Mouse (Mus musculus): ENCODE results near the gene Cfc1. TPM values are rescaled to one million over a fixed set of nuclear protein-coding genes. Genes with fewer than 3 reads are reported as not detected.
"Not testable (repeated sequence)": the region's sequence is repeated elsewhere in the genome, so short reads cannot be mapped to it uniquely, and the experiment has no call there.

Gene Cfc1
- not detected in 2 replicates for polyA plus RNA-seq (2015; fragmentation: Nextera tagmentation; extraction: Ambion mirVana)

DNA sequence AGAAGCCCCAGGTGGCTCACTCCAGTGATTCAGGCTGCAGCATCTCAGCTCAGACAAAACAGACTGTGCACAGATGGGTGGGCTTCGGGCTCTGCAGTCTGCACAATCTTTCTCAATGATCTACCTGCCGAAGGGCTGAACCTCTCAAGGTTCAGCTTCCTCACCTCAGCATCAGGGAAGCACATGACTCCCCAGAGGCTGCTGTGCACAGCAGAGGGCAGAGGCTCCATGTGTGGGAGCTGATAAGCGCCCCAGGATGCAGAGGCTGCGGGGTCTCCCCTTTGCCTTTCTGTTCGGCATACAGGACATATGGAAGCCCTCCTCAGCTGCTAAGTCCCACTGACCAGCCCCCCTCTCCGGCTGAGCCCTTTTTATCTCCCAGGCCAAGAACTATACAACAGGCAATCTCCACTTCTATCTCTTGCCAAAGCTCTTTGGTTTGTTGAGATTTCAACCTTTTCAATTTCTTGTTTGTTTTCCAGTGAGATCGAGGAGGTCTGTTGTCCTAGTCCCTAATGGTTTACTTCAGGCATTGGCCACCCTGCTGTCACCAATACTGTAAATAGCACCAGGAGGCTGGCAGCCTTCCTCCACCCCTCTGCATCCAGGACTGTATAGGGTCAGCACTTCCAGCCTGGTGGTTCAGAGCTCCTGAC is at the start of gene Cfc1:
Cfc1 (plus strand) TSS at position 606 of the 656 bp plus-strand sequence.
- H3K27me3 ChIP-seq, result peaks cover 38% of the 10 kb centered on the region
- not testable (repeated sequence) for H3K4me1 ChIP-seq (replicated peaks); H3K27ac ChIP-seq; H3K9ac ChIP-seq; ATAC-seq (ENCODE audit: low read depth); H3K36me3 ChIP-seq; H3K9me3 ChIP-seq (replicated peaks); DNase-seq; H3K4me3 ChIP-seq (replicated peaks); H3K4me2 ChIP-seq
- 11% methylated on average over 7 of the region's 7 CpGs for WGBS (ENCODE audit: insufficient replicate concordance)

DNA sequence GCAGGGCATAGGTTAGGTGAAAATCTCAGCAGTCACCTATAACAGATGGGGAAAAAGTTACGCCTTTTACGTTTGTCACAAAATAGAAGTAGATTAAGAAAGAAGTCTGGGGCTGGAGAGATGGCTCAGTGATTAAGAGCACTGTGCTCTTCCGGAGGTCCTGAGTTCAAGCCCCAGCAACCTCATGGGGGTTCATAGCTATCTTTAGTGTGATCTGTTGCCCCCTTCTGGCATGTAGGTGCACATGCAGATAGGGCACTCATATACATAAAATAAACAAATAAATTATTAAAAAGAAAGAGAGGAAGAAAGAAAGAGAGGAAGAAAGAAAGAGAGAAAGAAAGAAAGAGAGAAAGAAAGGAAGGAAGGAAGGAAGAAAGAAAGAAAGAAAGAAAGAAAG is 48.1 kb upstream of the Cfc1 start:
- no peaks in the 10 kb centered on the region for H3K27me3 ChIP-seq
- H3K9ac ChIP-seq, result no peak overlapping the region
- no peak overlapping the region for H3K27ac ChIP-seq
- no peak overlapping the region for H3K4me3 ChIP-seq (replicated peaks)
- H3K9me3 ChIP-seq (replicated peaks), result no peaks in the 10 kb centered on the region
- 72% methylated on average over 3 of the region's 3 CpGs for WGBS (ENCODE audit: insufficient replicate concordance)
- no peaks in the 10 kb centered on the region for H3K36me3 ChIP-seq
- no peak for DNase-seq
- H3K4me1 ChIP-seq (replicated peaks), result peaks cover 18% of the 10 kb centered on the region
- no peak for ATAC-seq (ENCODE audit: low read depth)
- H3K4me2 ChIP-seq, result no peak overlapping the region

DNA sequence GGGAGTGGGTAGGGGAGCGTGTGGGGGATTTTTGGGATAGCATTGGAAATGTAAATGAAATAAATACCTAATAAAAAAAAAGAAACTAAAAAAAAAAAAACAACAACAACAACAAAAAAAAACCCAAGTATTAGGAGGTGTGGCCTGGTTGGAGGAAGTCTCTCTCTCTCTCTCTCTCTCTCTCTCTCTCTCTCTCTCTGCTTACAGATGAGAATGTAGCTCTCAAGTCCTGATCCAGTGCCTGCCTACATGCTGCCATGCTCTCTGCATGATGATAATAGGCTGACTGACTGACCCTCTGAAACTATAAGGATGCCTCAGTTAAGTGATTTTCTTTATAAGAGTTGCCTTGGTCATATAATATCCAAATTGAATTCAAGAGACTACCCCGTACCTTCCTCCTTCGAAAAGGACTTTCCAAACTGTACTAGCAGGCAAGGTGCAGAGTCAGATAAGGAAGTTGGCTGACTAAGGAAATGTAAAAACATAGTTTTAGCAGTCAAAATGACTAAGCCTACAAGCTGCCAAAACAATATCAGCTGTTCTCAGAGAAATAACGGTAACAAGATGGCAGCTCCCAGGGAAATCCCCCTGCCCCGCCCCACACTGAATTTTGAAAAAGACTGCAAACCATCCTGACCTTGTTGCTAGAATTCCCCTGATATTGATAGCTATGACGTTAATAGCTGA is 45.5 kb upstream of the Cfc1 start:
- 30% methylated on average over 6 of the region's 6 CpGs for WGBS (ENCODE audit: insufficient replicate concordance)
- Histone ChIP-seq H3K4me2 (no peak overlapping the region), H3K4me1 (replicated peaks) (peaks cover 18% of the 10 kb centered on the region), H3K4me3 (replicated peaks) (no peak overlapping the region), H3K36me3 (no peaks in the 10 kb centered on the region), H3K27ac (no peak overlapping the region), H3K9ac (no peak overlapping the region), H3K27me3 (no peaks in the 10 kb centered on the region), H3K9me3 (replicated peaks) (no peaks in the 10 kb centered on the region)
- ATAC-seq (ENCODE audit: low read depth) (peak; percentile 39; the same call in 1 of the 2 replicates), DNase-seq (peak; percentile 44)

DNA sequence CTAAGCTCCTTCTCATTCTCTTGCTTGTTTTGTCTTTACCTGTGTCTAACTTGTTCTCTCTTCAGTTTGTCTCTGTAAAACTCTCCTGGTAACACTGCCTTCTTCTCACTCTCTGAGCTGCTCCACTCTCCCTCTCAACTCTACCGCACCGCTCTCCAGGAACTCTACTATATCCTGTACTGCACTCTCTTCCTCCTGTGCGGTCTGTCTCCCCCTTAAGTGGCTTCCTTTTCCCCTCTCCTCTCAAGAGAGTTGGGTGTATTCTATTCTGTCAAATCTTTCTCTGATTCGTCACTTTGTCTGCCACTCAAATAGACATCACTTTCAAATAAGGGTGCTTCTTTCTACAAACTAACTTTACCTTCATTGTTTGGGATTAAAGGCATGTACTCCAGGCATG is 44.0 kb upstream of the Cfc1 start:
- Histone ChIP-seq H3K9me3 (replicated peaks) (no peaks in the 10 kb centered on the region), H3K9ac (no peak overlapping the region), H3K4me3 (replicated peaks) (no peak overlapping the region), H3K27ac (no peak overlapping the region), H3K27me3 (no peaks in the 10 kb centered on the region), H3K36me3 (no peaks in the 10 kb centered on the region), H3K4me1 (replicated peaks) (peaks cover 6% of the 10 kb centered on the region; the same call in 1 of the 2 replicates), H3K4me2 (no peak overlapping the region)
- 50% methylated on average over 4 of the region's 4 CpGs for WGBS (ENCODE audit: insufficient replicate concordance)
- ATAC-seq (ENCODE audit: low read depth), result no peak
- no peak for DNase-seq

- DNase-seq, result no peak
- Histone ChIP-seq H3K9me3 (replicated peaks) (no peaks in the 10 kb centered on the region), H3K27ac (no peak overlapping the region), H3K4me1 (replicated peaks) (no peaks in the 10 kb centered on the region), H3K27me3 (no peaks in the 10 kb centered on the region), H3K4me2 (no peak overlapping the region), H3K36me3 (no peaks in the 10 kb centered on the region), H3K9ac (no peak overlapping the region), H3K4me3 (replicated peaks) (no peak overlapping the region)
- WGBS (ENCODE audit: insufficient replicate concordance), result 59% methylated on average over 3 of the region's 3 CpGs
- no peak for ATAC-seq (ENCODE audit: low read depth)
Measured at GRCm38 (mm10) chr1:34502991-34503390, 32.5 kb upstream of the Cfc1 start.

DNA sequence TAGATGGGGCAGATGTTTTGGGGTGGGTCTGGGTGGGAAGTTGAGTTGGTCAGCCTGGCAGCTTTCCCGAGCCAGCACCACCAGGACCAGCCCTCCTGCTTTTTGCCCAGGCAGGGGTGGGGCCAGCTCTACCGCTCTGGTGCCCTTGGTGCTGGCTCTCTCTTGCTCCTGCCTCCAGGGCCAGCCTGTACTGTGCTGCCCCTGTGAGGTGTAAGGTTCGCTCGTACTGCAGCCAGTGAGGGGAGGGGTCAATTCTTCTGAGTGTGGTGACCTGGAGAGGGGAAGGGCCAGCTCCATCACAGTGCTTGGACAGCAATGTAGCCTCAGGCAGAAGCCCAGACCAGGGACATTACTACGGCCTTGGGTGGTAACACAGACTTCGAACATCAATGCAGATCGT is 30.1 kb upstream of the Cfc1 start:
- 57% methylated on average over 7 of the region's 7 CpGs for WGBS (ENCODE audit: insufficient replicate concordance)
- H3K27me3 ChIP-seq, result no peaks in the 10 kb centered on the region
- H3K9me3 ChIP-seq (replicated peaks), result no peaks in the 10 kb centered on the region
- no peak overlapping the region for H3K9ac ChIP-seq
- no peak overlapping the region for H3K4me2 ChIP-seq
- ATAC-seq (ENCODE audit: low read depth), result no peak
- no peaks in the 10 kb centered on the region for H3K36me3 ChIP-seq
- H3K4me3 ChIP-seq (replicated peaks), result no peak overlapping the region
- no peaks in the 10 kb centered on the region for H3K4me1 ChIP-seq (replicated peaks)
- no peak for DNase-seq
- H3K27ac ChIP-seq, result no peak overlapping the region

GRCm38 (mm10) chr1:34505970-34506551 is 29.4 kb upstream of the Cfc1 start:
- DNase-seq (no peak), ATAC-seq (ENCODE audit: low read depth) (no peak)
- no peak overlapping the region for H3K27ac ChIP-seq
- no peaks in the 10 kb centered on the region for H3K9me3 ChIP-seq (replicated peaks)
- H3K4me1 ChIP-seq (replicated peaks), result 0 out of 2 replicates have a peak, but pooled peaks cover 2% of the 10 kb centered on the region
- no peak overlapping the region for H3K4me3 ChIP-seq (replicated peaks)
- H3K36me3 ChIP-seq, result no peaks in the 10 kb centered on the region
- H3K4me2 ChIP-seq, result no peak overlapping the region
- WGBS (ENCODE audit: insufficient replicate concordance), result 42% methylated on average over 4 of the region's 4 CpGs
- H3K27me3 ChIP-seq, result no peaks in the 10 kb centered on the region
- H3K9ac ChIP-seq, result no peak overlapping the region

GRCm38 (mm10) chr1:34507986-34508385 is 27.5 kb upstream of the Cfc1 start:
- Histone ChIP-seq H3K9ac (no peak overlapping the region), H3K4me1 (replicated peaks) (0 out of 2 replicates have a peak, but pooled peaks cover 2% of the 10 kb centered on the region), H3K27me3 (no peaks in the 10 kb centered on the region), H3K4me3 (replicated peaks) (no peak overlapping the region), H3K27ac (no peak overlapping the region), H3K36me3 (no peaks in the 10 kb centered on the region), H3K9me3 (replicated peaks) (no peaks in the 10 kb centered on the region), H3K4me2 (no peak overlapping the region)
- 70% methylated on average over 3 of the region's 3 CpGs for WGBS (ENCODE audit: insufficient replicate concordance)
- no peak for ATAC-seq (ENCODE audit: low read depth)
- DNase-seq, result no peak

GRCm38 (mm10) chr1:34510575-34510981 is 24.9 kb upstream of the Cfc1 start:
- ATAC-seq (ENCODE audit: low read depth) (no peak), DNase-seq (no peak)
- H3K36me3 ChIP-seq, result no peaks in the 10 kb centered on the region
- WGBS (ENCODE audit: insufficient replicate concordance), result 6% methylated on average over 7 of the region's 7 CpGs
- H3K9ac ChIP-seq, result no peak overlapping the region
- H3K4me3 ChIP-seq (replicated peaks), result 0 out of 2 replicates have a peak overlapping the region, but pooled peaks have one; percentile 16
- no peaks in the 10 kb centered on the region for H3K27me3 ChIP-seq
- H3K4me1 ChIP-seq (replicated peaks), result 0 out of 2 replicates have a peak, but pooled peaks cover 2% of the 10 kb centered on the region
- no peaks in the 10 kb centered on the region for H3K9me3 ChIP-seq (replicated peaks)
- peak overlapping the region; percentile 47 for H3K4me2 ChIP-seq
- H3K27ac ChIP-seq, result no peak overlapping the region

- ATAC-seq (ENCODE audit: low read depth) (0 out of 2 replicates have a peak, but pooled peaks have one; percentile 10), DNase-seq (peak; percentile 22)
- Histone ChIP-seq H3K9me3 (replicated peaks) (no peaks in the 10 kb centered on the region), H3K4me3 (replicated peaks) (no peak overlapping the region), H3K4me1 (replicated peaks) (0 out of 2 replicates have a peak, but pooled peaks cover 2% of the 10 kb centered on the region), H3K9ac (no peak overlapping the region), H3K27me3 (no peaks in the 10 kb centered on the region), H3K36me3 (no peaks in the 10 kb centered on the region), H3K27ac (no peak overlapping the region), H3K4me2 (no peak overlapping the region)
- WGBS (ENCODE audit: insufficient replicate concordance), result 5% methylated on average over 3 of the region's 3 CpGs
Measured at GRCm38 (mm10) chr1:34511027-34511426, 24.4 kb upstream of the Cfc1 start.

GRCm38 (mm10) chr1:34513068-34513467 is 22.4 kb upstream of the Cfc1 start:
- H3K9ac ChIP-seq, result no peak overlapping the region
- ATAC-seq (ENCODE audit: low read depth) (no peak), DNase-seq (no peak)
- H3K4me3 ChIP-seq (replicated peaks), result no peak overlapping the region
- H3K36me3 ChIP-seq, result no peaks in the 10 kb centered on the region
- WGBS (ENCODE audit: insufficient replicate concordance), result 65% methylated on average over 4 of the region's 4 CpGs
- no peak overlapping the region for H3K4me2 ChIP-seq
- 0 out of 2 replicates have a peak, but pooled peaks cover 2% of the 10 kb centered on the region for H3K4me1 ChIP-seq (replicated peaks)
- H3K27me3 ChIP-seq, result no peaks in the 10 kb centered on the region
- no peak overlapping the region for H3K27ac ChIP-seq
- H3K9me3 ChIP-seq (replicated peaks), result no peaks in the 10 kb centered on the region
